Mouse (Mus musculus): ENCODE data around the gene Slc35f3. TPM values are rescaled to one million over a fixed set of nuclear protein-coding genes. Genes with fewer than 3 reads are reported as not detected.

Gene Slc35f3
- polyA plus RNA-seq, 1 experiment from 2014 or later, result 3.4 TPM

- Histone ChIP-seq H3K4me3 (replicated peaks; ENCODE audit: low read length) (no peak overlapping the region), H3K9me3 (ENCODE audit: control insufficient read depth, low read length) (no peaks in the 10 kb centered on the region), H3K27me3 (ENCODE audit: control insufficient read depth, insufficient read depth, low read length) (no peaks in the 10 kb centered on the region), H3K27ac (no peak overlapping the region), H3K4me1 (replicated peaks; ENCODE audit: control insufficient read depth, insufficient read depth, low read length) (no peaks in the 10 kb centered on the region), H3K4me2 (replicated peaks) (no peak overlapping the region), H3K9ac (no peak overlapping the region), H3K36me3 (replicated peaks; ENCODE audit: control insufficient read depth, insufficient read depth) (no peaks in the 10 kb centered on the region)
- ATAC-seq (ENCODE audit: low FRiP score), result no peak
- 52% methylated on average over 4 of the region's 4 CpGs for WGBS
- no peak for DNase-seq (ENCODE audit: low spot score)
Measured at GRCm38 (mm10) chr8:126273066-126273465, 25.3 kb upstream of the Slc35f3 start.

GRCm38 (mm10) chr8:126274866-126275360, 23.4 kb upstream of the Slc35f3 start:
- no peak overlapping the region for H3K4me2 ChIP-seq (replicated peaks)
- ATAC-seq (ENCODE audit: low FRiP score) (no peak), DNase-seq (ENCODE audit: low spot score) (no peak)
- no peak overlapping the region for H3K27ac ChIP-seq
- no peaks in the 10 kb centered on the region for H3K36me3 ChIP-seq (replicated peaks; ENCODE audit: control insufficient read depth, insufficient read depth)
- H3K27me3 ChIP-seq (ENCODE audit: control insufficient read depth, insufficient read depth, low read length), result no peaks in the 10 kb centered on the region
- H3K9ac ChIP-seq, result no peak overlapping the region
- no peaks in the 10 kb centered on the region for H3K9me3 ChIP-seq (ENCODE audit: control insufficient read depth, low read length)
- 73% methylated on average over 4 of the region's 4 CpGs for WGBS
- H3K4me3 ChIP-seq (replicated peaks; ENCODE audit: low read length), result no peak overlapping the region
- H3K4me1 ChIP-seq (replicated peaks; ENCODE audit: control insufficient read depth, insufficient read depth, low read length), result no peaks in the 10 kb centered on the region

- H3K27ac ChIP-seq, result no peak overlapping the region
- no peaks in the 10 kb centered on the region for H3K36me3 ChIP-seq (replicated peaks; ENCODE audit: control insufficient read depth, insufficient read depth)
- no peaks in the 10 kb centered on the region for H3K4me1 ChIP-seq (replicated peaks; ENCODE audit: control insufficient read depth, insufficient read depth, low read length)
- no peak overlapping the region for H3K4me2 ChIP-seq (replicated peaks)
- 73% methylated on average over 4 of the region's 4 CpGs for WGBS
- ATAC-seq (ENCODE audit: low FRiP score) (no peak), DNase-seq (ENCODE audit: low spot score) (no peak)
- no peaks in the 10 kb centered on the region for H3K9me3 ChIP-seq (ENCODE audit: control insufficient read depth, low read length)
- no peaks in the 10 kb centered on the region for H3K27me3 ChIP-seq (ENCODE audit: control insufficient read depth, insufficient read depth, low read length)
- no peak overlapping the region for H3K9ac ChIP-seq
- H3K4me3 ChIP-seq (replicated peaks; ENCODE audit: low read length), result no peak overlapping the region
Measured at GRCm38 (mm10) chr8:126275886-126276285, 22.5 kb upstream of the Slc35f3 start.

- Histone ChIP-seq H3K9ac (no peak overlapping the region), H3K4me3 (replicated peaks; ENCODE audit: low read length) (no peak overlapping the region), H3K4me2 (replicated peaks) (no peak overlapping the region), H3K27ac (no peak overlapping the region), H3K27me3 (ENCODE audit: control insufficient read depth, insufficient read depth, low read length) (no peaks in the 10 kb centered on the region), H3K9me3 (ENCODE audit: control insufficient read depth, low read length) (no peaks in the 10 kb centered on the region), H3K36me3 (replicated peaks; ENCODE audit: control insufficient read depth, insufficient read depth) (no peaks in the 10 kb centered on the region), H3K4me1 (replicated peaks; ENCODE audit: control insufficient read depth, insufficient read depth, low read length) (no peaks in the 10 kb centered on the region)
- no peak for ATAC-seq (ENCODE audit: low FRiP score)
- 93% methylated on average over 10 of the region's 10 CpGs for WGBS
- no peak for DNase-seq (ENCODE audit: low spot score)
Measured at GRCm38 (mm10) chr8:126291951-126292350, 6.4 kb upstream of the Slc35f3 start.

- H3K4me2 ChIP-seq (replicated peaks), result no peak overlapping the region
- no peaks in the 10 kb centered on the region for H3K36me3 ChIP-seq (replicated peaks; ENCODE audit: control insufficient read depth, insufficient read depth)
- peaks cover 22% of the 10 kb centered on the region for H3K27me3 ChIP-seq (ENCODE audit: control insufficient read depth, insufficient read depth, low read length)
- WGBS, result 35% methylated on average over 1 of the region's 1 CpGs
- DNase-seq (ENCODE audit: low spot score) (peak; percentile 72), ATAC-seq (ENCODE audit: low FRiP score) (0 out of 2 replicates have a peak, but pooled peaks have one; percentile 12)
- no peak overlapping the region for H3K27ac ChIP-seq
- H3K9me3 ChIP-seq (ENCODE audit: control insufficient read depth, low read length), result no peaks in the 10 kb centered on the region
- no peak overlapping the region for H3K9ac ChIP-seq
- H3K4me1 ChIP-seq (replicated peaks; ENCODE audit: control insufficient read depth, insufficient read depth, low read length), result 0 out of 2 replicates have a peak, but pooled peaks cover 5% of the 10 kb centered on the region
- H3K4me3 ChIP-seq (replicated peaks; ENCODE audit: low read length), result no peak overlapping the region
Measured at GRCm38 (mm10) chr8:126297284-126297845, 993 bp upstream of the Slc35f3 start.

GRCm38 (mm10) chr8:126299333-126299732, 975 bp downstream of the Slc35f3 start:
- Histone ChIP-seq H3K4me2 (replicated peaks) (peak overlapping the region; percentile 96), H3K27me3 (ENCODE audit: control insufficient read depth, insufficient read depth, low read length) (peaks cover 22% of the 10 kb centered on the region), H3K9me3 (ENCODE audit: control insufficient read depth, low read length) (no peaks in the 10 kb centered on the region), H3K36me3 (replicated peaks; ENCODE audit: control insufficient read depth, insufficient read depth) (no peaks in the 10 kb centered on the region), H3K27ac (no peak overlapping the region), H3K4me3 (replicated peaks; ENCODE audit: low read length) (peak overlapping the region; percentile 64), H3K4me1 (replicated peaks; ENCODE audit: control insufficient read depth, insufficient read depth, low read length) (0 out of 2 replicates have a peak, but pooled peaks cover 5% of the 10 kb centered on the region), H3K9ac (peak overlapping the region; percentile 76; the same call in 1 of the 2 replicates)
- ATAC-seq (ENCODE audit: low FRiP score), result no peak
- no peak for DNase-seq (ENCODE audit: low spot score)
- WGBS, result 26% methylated on average over 7 of the region's 7 CpGs

- Histone ChIP-seq H3K27me3 (ENCODE audit: control insufficient read depth, insufficient read depth, low read length) (peaks cover 22% of the 10 kb centered on the region), H3K4me2 (replicated peaks) (no peak overlapping the region), H3K4me3 (replicated peaks; ENCODE audit: low read length) (no peak overlapping the region), H3K9ac (no peak overlapping the region), H3K9me3 (ENCODE audit: control insufficient read depth, low read length) (no peaks in the 10 kb centered on the region), H3K4me1 (replicated peaks; ENCODE audit: control insufficient read depth, insufficient read depth, low read length) (0 out of 2 replicates have a peak, but pooled peaks cover 5% of the 10 kb centered on the region), H3K27ac (no peak overlapping the region), H3K36me3 (replicated peaks; ENCODE audit: control insufficient read depth, insufficient read depth) (no peaks in the 10 kb centered on the region)
- no peak for DNase-seq (ENCODE audit: low spot score)
- ATAC-seq (ENCODE audit: low FRiP score), result no peak
- 88% methylated on average over 5 of the region's 5 CpGs for WGBS
Measured at GRCm38 (mm10) chr8:126300350-126300749, 2.0 kb downstream of the Slc35f3 start.

- H3K4me3 ChIP-seq (replicated peaks; ENCODE audit: low read length), result no peak overlapping the region
- 0 out of 2 replicates have a peak, but pooled peaks cover 5% of the 10 kb centered on the region for H3K4me1 ChIP-seq (replicated peaks; ENCODE audit: control insufficient read depth, insufficient read depth, low read length)
- ATAC-seq (ENCODE audit: low FRiP score) (no peak), DNase-seq (ENCODE audit: low spot score) (no peak)
- H3K36me3 ChIP-seq (replicated peaks; ENCODE audit: control insufficient read depth, insufficient read depth), result no peaks in the 10 kb centered on the region
- H3K27me3 ChIP-seq (ENCODE audit: control insufficient read depth, insufficient read depth, low read length), result peaks cover 22% of the 10 kb centered on the region
- WGBS, result 65% methylated on average over 6 of the region's 6 CpGs
- H3K27ac ChIP-seq, result no peak overlapping the region
- H3K9me3 ChIP-seq (ENCODE audit: control insufficient read depth, low read length), result no peaks in the 10 kb centered on the region
- H3K9ac ChIP-seq, result no peak overlapping the region
- H3K4me2 ChIP-seq (replicated peaks), result no peak overlapping the region
Measured at GRCm38 (mm10) chr8:126301580-126301979, 3.2 kb downstream of the Slc35f3 start.

- H3K4me1 ChIP-seq (replicated peaks; ENCODE audit: control insufficient read depth, insufficient read depth, low read length), result no peaks in the 10 kb centered on the region
- no peak overlapping the region for H3K4me3 ChIP-seq (replicated peaks; ENCODE audit: low read length)
- no peak overlapping the region for H3K4me2 ChIP-seq (replicated peaks)
- H3K36me3 ChIP-seq (replicated peaks; ENCODE audit: control insufficient read depth, insufficient read depth), result no peaks in the 10 kb centered on the region
- H3K27me3 ChIP-seq (ENCODE audit: control insufficient read depth, insufficient read depth, low read length), result no peaks in the 10 kb centered on the region
- DNase-seq (ENCODE audit: low spot score) (no peak), ATAC-seq (ENCODE audit: low FRiP score) (no peak)
- 83% methylated on average over 9 of the region's 9 CpGs for WGBS
- no peak overlapping the region for H3K27ac ChIP-seq
- no peak overlapping the region for H3K9ac ChIP-seq
- H3K9me3 ChIP-seq (ENCODE audit: control insufficient read depth, low read length), result no peaks in the 10 kb centered on the region
Measured at GRCm38 (mm10) chr8:126307164-126307563, 8.8 kb downstream of the Slc35f3 start.

All from hindbrain, embryonic 14.5 days (tissue).